Mouse (Mus musculus) embryo, embryonic 10 days (tissue): Measurements from ENCODE around the gene Rbms1.
A peak's percentile ranks its signal among the peaks of the same experiment; 100 is the strongest.

Source experiments
- DNase-seq: peaks from one replicate; pipeline ENCODE4 v3.0.0-alpha.2; 2015; ENCODE audit warnings: low spot score

The Rbms1 gene

GRCm38 (mm10) chr2:60808822-60809221 is 154.2 kb downstream of the Rbms1 start:
- no peak for DNase-seq

- no peak for DNase-seq
These were observed 155.4 kb downstream of the Rbms1 start for GRCm38 (mm10) chr2:60807341-60808195.

- no peak for DNase-seq
These were observed 158.2 kb downstream of the Rbms1 start for GRCm38 (mm10) chr2:60804763-60805162.

GRCm38 (mm10) chr2:60803377-60803776 is 159.6 kb downstream of the Rbms1 start:
- DNase-seq: no peak

GRCm38 (mm10) chr2:60802828-60803227 is 160.2 kb downstream of the Rbms1 start:
- DNase-seq: peak; percentile 58

- DNase-seq: peak; percentile 76
These were observed 160.8 kb downstream of the Rbms1 start for GRCm38 (mm10) chr2:60802191-60802590.

DNA sequence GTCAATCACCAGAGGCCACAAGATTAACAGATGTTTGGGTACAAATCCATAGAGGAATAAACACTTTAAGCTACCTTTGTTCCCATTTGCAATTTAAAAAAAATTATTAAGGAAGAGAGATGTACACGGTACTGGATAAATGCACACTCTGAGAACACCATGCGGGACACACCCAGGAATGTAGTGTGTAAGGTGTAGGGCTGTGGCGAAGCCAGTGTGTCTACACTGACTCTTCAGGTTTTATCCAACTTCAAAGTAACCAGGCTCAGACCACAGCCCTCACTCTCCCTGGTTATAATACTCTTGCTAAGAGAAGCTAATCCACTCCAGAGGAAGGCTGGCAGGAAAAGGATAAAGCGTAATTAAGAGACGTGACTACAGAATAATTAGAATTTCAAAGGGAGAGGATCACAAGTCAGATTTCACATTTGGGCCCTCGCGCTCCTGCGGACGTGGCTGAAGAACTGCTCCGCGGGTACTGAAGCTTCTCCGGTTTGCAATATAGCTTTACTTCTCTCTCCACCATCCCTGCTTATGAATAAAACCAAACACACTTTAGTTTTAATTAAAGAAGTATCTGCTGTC is 161.3 kb downstream of the Rbms1 start:
- DNase-seq: no peak

DNA sequence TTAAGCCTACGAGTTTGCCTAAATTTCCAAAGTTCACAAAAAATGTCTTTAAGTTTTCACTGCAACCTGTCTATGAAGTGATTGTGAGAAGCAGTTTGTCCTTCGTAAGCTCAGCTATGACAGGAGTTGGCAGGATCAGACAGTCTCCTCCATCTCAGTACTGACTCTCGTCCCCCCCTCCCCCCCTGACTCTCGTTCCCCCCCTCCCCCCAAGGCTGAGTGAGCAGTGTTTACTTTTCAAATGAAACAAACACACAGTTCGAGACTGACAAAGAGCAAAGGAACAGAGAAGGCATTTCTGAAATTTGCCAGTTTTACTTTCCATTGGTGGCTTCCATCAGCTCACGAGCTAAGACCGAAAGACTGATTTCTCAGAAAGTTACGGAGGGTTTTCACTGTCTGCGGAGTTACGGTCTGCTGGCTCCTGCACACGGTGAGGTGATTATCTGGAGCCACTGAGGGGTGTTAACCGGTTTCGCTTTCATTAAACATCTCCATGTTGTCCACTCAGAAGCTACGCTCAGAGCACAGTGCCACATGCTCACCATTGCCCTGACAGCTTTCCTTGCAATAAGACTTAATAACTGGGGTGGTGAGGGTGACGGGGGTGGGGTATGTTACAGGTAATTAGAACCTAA is 162.0 kb downstream of the Rbms1 start:
- DNase-seq: peak; percentile 53

GRCm38 (mm10) chr2:60799816-60800215 is 163.2 kb downstream of the Rbms1 start:
- DNase-seq: no peak

DNA sequence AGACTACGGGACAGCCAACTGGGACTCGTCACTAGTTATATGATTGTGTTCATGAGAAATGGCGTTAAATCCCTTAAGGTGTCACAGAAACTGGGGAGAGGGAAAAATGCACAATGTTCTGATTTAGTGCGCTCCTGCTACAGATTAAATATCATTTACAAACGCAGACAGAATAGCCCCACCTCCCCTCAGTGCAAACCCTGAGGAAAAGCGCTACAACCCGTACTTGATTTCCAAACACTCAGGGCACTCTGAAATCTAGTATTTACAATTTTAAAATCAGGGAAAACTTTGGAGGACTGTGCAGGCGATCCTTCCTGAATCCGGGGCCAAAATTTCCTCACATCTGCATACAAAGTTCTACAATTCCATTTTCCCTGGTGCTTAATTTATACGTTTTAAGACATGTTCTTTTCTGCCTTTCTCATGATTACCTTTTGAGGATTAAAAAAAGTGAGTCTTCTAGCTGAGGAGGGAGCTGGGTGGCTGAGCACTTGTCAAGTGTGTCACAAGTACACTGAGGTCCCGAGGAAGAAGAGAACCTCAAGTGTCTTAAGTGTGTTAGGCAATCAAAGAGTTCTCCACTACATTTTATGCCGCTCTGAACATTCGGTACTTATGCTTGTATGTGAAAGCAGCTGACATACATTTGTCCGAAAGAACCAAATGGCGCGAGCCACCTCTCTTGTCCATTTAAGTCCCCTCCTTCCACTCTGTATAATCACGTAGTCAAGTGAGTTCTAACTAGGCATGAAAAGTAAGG is 164.0 kb downstream of the Rbms1 start:
- DNase-seq: no peak

DNA sequence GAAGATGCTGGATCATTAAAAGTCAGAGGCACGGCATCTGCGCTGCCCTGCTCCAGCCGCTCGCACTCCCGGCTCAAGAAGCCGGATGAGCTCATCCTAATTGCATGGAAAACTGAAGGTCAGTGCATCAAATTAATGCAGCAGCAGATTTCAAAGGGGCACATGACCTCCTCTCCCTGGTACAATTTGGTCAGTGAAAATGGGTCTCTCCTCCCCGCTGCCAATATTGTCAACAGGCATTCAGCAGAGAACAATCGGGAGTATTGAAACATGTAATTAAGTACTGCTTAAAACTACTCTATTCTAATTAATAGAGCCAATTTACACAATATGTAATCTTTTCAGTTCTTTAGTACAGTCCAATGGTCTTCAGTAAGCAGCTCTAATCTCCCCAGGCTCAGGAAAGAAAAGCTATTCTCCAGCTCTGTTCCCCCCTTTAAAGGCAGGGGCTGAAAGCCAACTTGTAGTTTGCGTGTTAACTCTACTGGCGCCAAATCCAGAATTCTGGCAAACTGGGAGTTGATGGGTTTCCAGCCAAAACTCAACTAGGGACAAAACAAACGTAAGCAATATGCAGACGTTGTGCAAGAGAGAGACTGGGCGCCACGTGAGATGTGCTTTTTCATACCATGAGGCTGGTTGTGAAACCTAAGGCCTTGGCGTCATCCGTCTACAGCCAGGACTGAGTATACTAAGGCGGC is 165.9 kb downstream of the Rbms1 start:
- peak; percentile 49 for DNase-seq

GRCm38 (mm10) chr2:60796616-60796968 is 166.4 kb downstream of the Rbms1 start:
- no peak for DNase-seq

GRCm38 (mm10) chr2:60795861-60796260 is 167.1 kb downstream of the Rbms1 start:
- no peak for DNase-seq

- DNase-seq: no peak
These were observed 170.5 kb downstream of the Rbms1 start for GRCm38 (mm10) chr2:60792506-60792905.

DNA sequence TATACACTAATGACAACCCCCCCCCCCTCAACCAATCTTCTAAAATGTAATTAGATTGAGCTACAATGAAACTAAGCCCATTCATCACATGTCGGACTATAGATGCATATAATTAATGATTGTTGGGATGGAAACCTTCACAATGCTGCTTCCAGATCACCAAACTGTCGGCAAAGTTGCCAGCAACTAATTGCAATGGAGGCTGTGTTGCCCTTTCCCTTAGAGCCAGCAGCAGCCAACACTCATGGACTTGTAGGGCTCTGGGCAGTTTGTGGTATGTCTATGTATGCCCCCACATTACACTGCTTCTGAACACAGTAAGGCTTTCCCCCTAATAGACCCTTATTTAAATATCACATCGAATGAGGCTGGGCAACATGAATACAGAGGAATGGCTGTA is 173.9 kb downstream of the Rbms1 start:
- no peak for DNase-seq

DNA sequence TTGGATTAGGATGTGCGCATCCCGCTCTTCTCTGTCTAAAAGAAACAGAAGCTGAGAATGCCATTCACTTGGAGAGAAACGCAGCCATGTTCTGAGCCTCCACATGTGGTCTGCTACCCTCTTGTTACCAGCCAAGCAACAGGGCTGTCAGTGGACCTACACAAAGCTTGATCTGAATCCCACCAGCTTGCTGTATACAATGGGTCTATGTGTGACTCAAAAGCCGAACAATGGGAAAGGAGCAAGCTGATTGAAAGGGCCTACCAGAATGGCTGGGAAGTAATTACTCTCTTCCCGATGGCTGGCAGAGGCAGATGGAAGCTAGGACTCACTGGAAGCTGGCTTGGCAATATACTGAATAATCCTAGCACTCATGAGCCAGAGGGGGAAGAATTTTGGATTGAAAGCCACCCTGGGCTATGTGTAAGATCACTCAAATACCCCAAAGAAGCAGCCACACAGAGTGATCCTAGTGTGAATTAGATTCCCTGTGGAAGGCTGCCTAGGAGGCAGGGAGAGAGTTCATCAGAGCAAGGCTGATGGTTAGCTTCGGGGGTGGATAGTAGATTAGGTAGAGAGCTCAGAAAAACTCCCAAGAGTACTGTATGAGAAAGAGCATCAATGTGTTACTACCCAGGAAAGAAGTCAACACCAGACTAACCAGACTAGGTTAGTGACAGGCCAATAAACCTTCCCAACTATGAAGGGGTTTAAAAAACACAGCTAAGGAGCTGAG is 174.7 kb downstream of the Rbms1 start:
- peak; percentile 75 for DNase-seq

DNA sequence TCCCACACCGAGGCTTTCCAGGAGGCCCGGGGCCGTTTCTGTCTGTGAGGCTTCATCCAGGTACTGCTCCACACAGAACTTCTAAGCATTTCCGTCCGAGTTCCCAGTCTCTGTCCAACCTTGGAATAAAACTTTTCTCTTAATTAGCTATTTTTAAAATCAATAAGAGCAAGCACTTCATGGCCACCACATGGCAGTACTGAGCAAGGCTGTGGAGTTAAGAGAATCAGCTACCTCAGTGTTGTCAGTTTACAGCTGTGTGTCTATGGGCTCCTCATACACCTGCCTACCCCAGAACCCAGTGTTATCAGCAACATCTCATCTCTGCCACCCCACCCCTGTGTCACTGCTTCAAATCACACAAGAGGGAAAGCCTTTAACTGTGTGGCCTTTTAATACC is 175.9 kb downstream of the Rbms1 start:
- no peak for DNase-seq

DNA sequence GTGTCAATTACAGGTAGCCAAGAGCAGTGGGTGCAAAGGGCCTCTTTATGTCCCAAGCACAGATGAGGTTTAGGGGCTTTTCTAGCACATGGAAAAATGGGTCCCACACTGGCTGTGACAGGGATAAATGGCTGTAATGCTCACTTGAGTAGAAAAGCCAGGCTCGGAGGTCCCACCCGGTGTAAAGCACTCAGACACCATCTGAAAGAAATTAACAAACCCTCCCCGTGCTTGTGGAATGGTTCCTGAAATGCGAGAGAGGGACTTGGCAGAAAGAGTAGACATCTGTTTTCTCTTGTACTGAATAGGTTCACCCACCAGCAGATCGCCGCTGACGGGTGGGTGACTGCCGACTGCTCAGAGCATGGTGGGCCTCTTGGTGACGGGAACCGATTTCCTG is 176.7 kb downstream of the Rbms1 start:
- peak; percentile 70 for DNase-seq

- no peak for DNase-seq
These were observed 188.5 kb downstream of the Rbms1 start for GRCm38 (mm10) chr2:60774501-60774900.

GRCm38 (mm10) chr2:60773592-60773991 is 189.4 kb downstream of the Rbms1 start:
- no peak for DNase-seq

DNA sequence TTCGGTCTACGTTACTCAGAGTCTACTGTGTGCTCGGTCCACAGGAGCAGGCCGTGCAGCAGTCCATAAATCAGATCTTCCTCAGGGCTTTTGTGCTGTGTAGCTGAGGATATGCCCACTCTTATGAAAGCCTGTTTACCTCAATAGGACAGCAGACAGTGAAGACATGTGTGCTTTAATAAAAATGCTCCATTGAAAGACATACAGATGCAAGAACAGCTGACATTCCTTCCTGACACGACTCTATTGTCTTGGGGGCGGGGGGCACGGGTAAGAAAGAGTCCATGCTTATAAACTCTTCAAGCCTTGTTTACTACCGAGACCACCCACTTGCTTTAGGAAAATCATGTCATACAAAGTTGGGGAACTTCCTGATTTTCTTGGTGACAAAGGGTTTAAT is 196.6 kb downstream of the Rbms1 start:
- DNase-seq: no peak
